Mouse (Mus musculus) bone marrow, adult 2 months (tissue): ENCODE data around the gene Fam213b. TPM values are rescaled to one million over a fixed set of nuclear protein-coding genes. Genes with fewer than 3 reads are reported as not detected.

Experiments
- H3K27ac ChIP-seq: fragments of 200-500 bp; 2 replicates; pipeline ENCODE4 v1.5.1; 2012; ENCODE audit warnings: low read depth, mild to moderate bottlenecking, control low read depth, inconsistent platforms, low read length; ENCODE audit not compliant: control insufficient read depth, poor library complexity, insufficient read depth
- H3K4me1 ChIP-seq: fragments of 200-500 bp; 2 replicates; pipeline ENCODE4 v1.6.1; 2011; ENCODE audit warnings: low read length; ENCODE audit not compliant: control insufficient read depth, insufficient read depth
- H3K4me3 ChIP-seq: fragments of 200-500 bp; replicated peaks from 2 replicates; pipeline ENCODE3; 2011; ENCODE audit warnings: mild to moderate bottlenecking, low read depth, low read length, control low read depth; ENCODE audit not compliant: control insufficient read depth
- CTCF ChIP-seq: fragments of 200-500 bp; IDR thresholded peaks from 2 replicates; pipeline ENCODE4 v1.5.1; 2011; ENCODE audit warnings: low read length, control low read depth; ENCODE audit not compliant: control insufficient read depth, insufficient read depth
- POLR2A ChIP-seq: fragments of 200-500 bp; IDR thresholded peaks from 2 replicates; pipeline ENCODE4 v1.6.1; 2011; ENCODE audit warnings: low read depth, mild to moderate bottlenecking, control low read depth, low read length, borderline replicate concordance; ENCODE audit not compliant: control insufficient read depth
- WGBS: fragments of 180-500 bp; shearing (Covaris S2); methylation state at CpG from one replicate; pipeline ENCODE4 v1.1.7; 2018; 5-methylcytosine and 5-hydroxymethylcytosine counted together
- polyA plus RNA-seq: library from polyadenylated mRNA; stranded (reverse); fragments of >200 nt; gene quantifications from 2 replicates; pipeline ENCODE4 v1.2.4, GENCODE M21; 2011; ENCODE audit warnings: low replicate concordance; ENCODE audit not compliant: missing spikeins, insufficient read depth, insufficient read length

Fam213b gene
- polyA plus RNA-seq, 1 experiment, result 32.5 TPM

DNA sequence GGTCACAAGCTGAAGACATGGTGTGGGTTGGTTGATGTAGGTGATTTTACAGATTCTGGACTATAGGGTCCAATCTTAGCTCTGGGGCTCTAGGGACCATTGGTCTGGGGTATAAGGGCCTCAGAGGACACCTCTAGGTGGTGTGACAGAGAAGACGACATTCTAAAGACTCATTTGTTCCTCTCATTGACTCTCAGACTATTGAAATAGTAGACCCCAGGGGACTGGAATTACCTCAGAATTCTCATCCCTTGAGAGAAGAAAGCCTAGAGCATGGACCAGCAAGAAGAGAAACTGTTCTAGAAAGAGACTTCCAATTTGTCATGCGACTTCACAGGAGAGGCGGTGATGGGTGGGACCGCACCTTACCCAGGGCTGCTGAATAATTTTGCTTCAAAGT is 15.3 kb upstream of the Fam213b start:
- no peak overlapping the region; the same call in 1 of the 2 replicates for H3K27ac ChIP-seq
- H3K4me1 ChIP-seq, result peaks cover 16% of the 10 kb centered on the region
- WGBS, result 94% methylated on average over 4 of the region's 4 CpGs
- TF ChIP-seq CTCF (no peak), POLR2A (no peak)
- H3K4me3 ChIP-seq, result no peak overlapping the region

DNA sequence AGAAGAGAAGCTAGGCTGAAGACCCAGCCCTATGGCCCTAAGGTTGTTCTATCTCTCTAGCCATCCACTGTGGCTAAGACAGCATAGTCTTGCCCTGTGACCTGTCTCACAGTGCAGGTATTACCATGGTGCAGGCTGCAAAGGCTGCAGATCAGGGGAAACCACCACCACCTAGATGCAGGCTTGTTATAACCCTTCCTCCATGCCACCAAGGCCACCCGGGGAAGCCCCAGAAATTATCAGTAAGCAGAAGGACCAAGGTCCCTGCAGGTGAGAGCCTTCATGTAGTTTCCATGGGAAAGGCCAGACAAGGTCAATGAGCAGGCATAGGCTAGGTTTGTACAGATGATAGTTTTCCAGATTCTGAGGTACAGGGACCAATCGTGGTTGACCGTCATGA is 14.9 kb upstream of the Fam213b start:
- 85% methylated on average over 3 of the region's 3 CpGs for WGBS
- no peak overlapping the region; the same call in 1 of the 2 replicates for H3K27ac ChIP-seq
- TF ChIP-seq CTCF (no peak), POLR2A (no peak)
- H3K4me3 ChIP-seq, result no peak overlapping the region
- H3K4me1 ChIP-seq, result peaks cover 16% of the 10 kb centered on the region

DNA sequence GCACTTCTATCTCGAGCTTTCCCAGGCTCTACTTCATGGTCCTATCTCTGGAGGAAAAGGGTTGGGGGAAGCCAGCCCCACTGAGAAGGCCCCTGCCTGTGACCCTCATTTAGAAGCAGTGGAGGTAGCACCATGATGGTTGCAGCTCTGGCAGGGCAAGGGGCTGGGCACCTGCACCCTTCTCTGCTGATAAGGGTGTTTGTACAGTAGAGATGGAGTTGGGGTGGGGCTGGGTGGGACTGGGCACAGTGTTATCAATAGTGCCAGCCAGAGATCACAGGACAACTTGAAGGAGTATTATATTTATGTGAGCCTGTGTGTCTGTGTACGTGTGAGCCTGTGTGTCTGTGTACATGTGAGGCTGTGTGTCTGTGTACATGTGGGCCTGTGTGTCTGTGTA is 12.7 kb upstream of the Fam213b start:
- Histone ChIP-seq H3K27ac (peak overlapping the region; percentile 80), H3K4me3 (no peak overlapping the region), H3K4me1 (peaks cover 19% of the 10 kb centered on the region)
- 0 out of 2 replicates have a peak, but pooled peaks have one; percentile 18 for TF ChIP-seq POLR2A
- TF ChIP-seq CTCF, result no peak
- 40% methylated on average over 2 of the region's 2 CpGs for WGBS

- H3K4me3 ChIP-seq, result no peak overlapping the region
- peaks cover 16% of the 10 kb centered on the region for H3K4me1 ChIP-seq
- TF ChIP-seq POLR2A, result 0 out of 2 replicates have a peak, but pooled peaks have one; percentile 33
- TF ChIP-seq CTCF, result no peak
- WGBS, result 48% methylated on average over 15 of the region's 15 CpGs
- peak overlapping the region; percentile 80 for H3K27ac ChIP-seq
Observed at GRCm38 (mm10) chr4:154910606-154911522, 11.9 kb upstream of the Fam213b start.

DNA sequence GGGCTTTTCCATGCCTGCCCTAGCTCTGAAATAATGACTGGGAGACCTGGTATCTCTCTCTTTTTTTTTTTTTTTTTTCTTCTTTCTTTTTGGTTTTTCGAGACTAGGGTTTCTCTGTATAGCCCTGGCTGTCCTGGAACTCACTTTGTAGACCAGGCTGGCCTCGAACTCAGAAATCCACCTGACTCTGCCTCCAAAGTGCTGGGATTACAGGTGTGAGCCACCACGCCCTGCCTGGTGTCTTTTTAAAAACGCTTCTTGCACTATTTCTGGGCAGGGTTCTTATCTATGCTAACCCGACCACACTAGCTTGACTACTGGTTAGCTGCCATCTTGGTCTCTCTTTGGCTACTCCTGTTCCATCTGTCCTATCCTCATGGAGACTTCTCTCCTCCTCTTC is 9.6 kb upstream of the Fam213b start:
- no peak overlapping the region for H3K4me3 ChIP-seq
- peaks cover 16% of the 10 kb centered on the region for H3K4me1 ChIP-seq
- no peak overlapping the region for H3K27ac ChIP-seq
- WGBS, result 65% methylated on average over 5 of the region's 5 CpGs
- TF ChIP-seq CTCF (no peak), POLR2A (no peak)

- Histone ChIP-seq H3K4me1 (peaks cover 16% of the 10 kb centered on the region), H3K4me3 (no peak overlapping the region), H3K27ac (peak overlapping the region; percentile 57)
- 45% methylated on average over 17 of the region's 17 CpGs for WGBS
- TF ChIP-seq CTCF, result peak; percentile 88
- peak; percentile 20; the same call in 1 of the 2 replicates for TF ChIP-seq POLR2A
Observed at GRCm38 (mm10) chr4:154907833-154908232, 8.9 kb upstream of the Fam213b start.

GRCm38 (mm10) chr4:154904185-154905071 is 5.5 kb upstream of the Fam213b start:
- Histone ChIP-seq H3K4me1 (peaks cover 5% of the 10 kb centered on the region), H3K27ac (0 out of 2 replicates have a peak overlapping the region, but pooled peaks have one; percentile 2), H3K4me3 (peak overlapping the region; percentile 73)
- TF ChIP-seq CTCF (no peak), POLR2A (no peak)
- 1% methylated on average over 16 of the region's 16 CpGs for WGBS

- TF ChIP-seq POLR2A (no peak), CTCF (no peak)
- Histone ChIP-seq H3K4me1 (peaks cover 8% of the 10 kb centered on the region), H3K27ac (no peak overlapping the region), H3K4me3 (no peak overlapping the region)
- WGBS, result 79% methylated on average over 2 of the region's 2 CpGs
Observed at GRCm38 (mm10) chr4:154902371-154902770, 3.4 kb upstream of the Fam213b start.
